Mouse (Mus musculus): ENCODE data around the gene Rbm48.

- no peak for TF ChIP-seq MYOD1 (IDR thresholded peaks at IDR 0.05; ENCODE audit: control insufficient read depth, insufficient read length, low read depth)
- no peak for TF ChIP-seq USF1 (IDR thresholded peaks at IDR 0.05; ENCODE audit: low read depth)
- TF ChIP-seq CTCF (IDR thresholded peaks at IDR 0.05; ENCODE audit: control insufficient read depth, insufficient read depth, insufficient read length), result no peak
- TF ChIP-seq MAX (IDR thresholded peaks at IDR 0.05), result no peak
These were observed 48.9 kb upstream of the Rbm48 start for GRCm38 (mm10) chr5:3645326-3645725.

All from C2C12 (cell line).